Mouse (Mus musculus) layer of hippocampus, adult 9-11 months (tissue): Measurements from ENCODE around the gene Zbtb20.

Source experiments
- DNase-seq: peaks from one replicate; pipeline ENCODE4 v3.0.0; 2022

Gene Zbtb20

GRCm38 (mm10) chr16:43575066-43575465 is 699.4 kb downstream of the Zbtb20 start:
- DNase-seq, result no peak

- DNase-seq, result no peak
Observed at GRCm38 (mm10) chr16:43575507-43575906, 699.8 kb downstream of the Zbtb20 start.

- DNase-seq, result peak; percentile 55
Observed at GRCm38 (mm10) chr16:43577399-43577798, 701.7 kb downstream of the Zbtb20 start.

- DNase-seq, result no peak
Observed at GRCm38 (mm10) chr16:43578351-43578750, 702.7 kb downstream of the Zbtb20 start.

GRCm38 (mm10) chr16:43579111-43579510 is 703.4 kb downstream of the Zbtb20 start:
- DNase-seq, result no peak

GRCm38 (mm10) chr16:43580321-43580822 is 704.7 kb downstream of the Zbtb20 start:
- no peak for DNase-seq

GRCm38 (mm10) chr16:43581551-43581950 is 705.9 kb downstream of the Zbtb20 start:
- DNase-seq, result no peak

GRCm38 (mm10) chr16:43586859-43587429 is 711.3 kb downstream of the Zbtb20 start:
- no peak for DNase-seq

GRCm38 (mm10) chr16:43590704-43591493 is 715.2 kb downstream of the Zbtb20 start:
- no peak for DNase-seq

- DNase-seq, result no peak
Observed at GRCm38 (mm10) chr16:43592062-43592461, 716.4 kb downstream of the Zbtb20 start.

- DNase-seq, result no peak
Observed at GRCm38 (mm10) chr16:43592801-43593200, 717.1 kb downstream of the Zbtb20 start.

GRCm38 (mm10) chr16:43597375-43598060 is 721.8 kb downstream of the Zbtb20 start:
- DNase-seq, result peak; percentile 80

- no peak for DNase-seq
Observed at GRCm38 (mm10) chr16:43599707-43600106, 724.0 kb downstream of the Zbtb20 start.

GRCm38 (mm10) chr16:43602573-43602972 is 726.9 kb downstream of the Zbtb20 start:
- DNase-seq, result no peak

- DNase-seq, result no peak
Observed at GRCm38 (mm10) chr16:43603591-43604141, 728.0 kb downstream of the Zbtb20 start.

GRCm38 (mm10) chr16:43604399-43605013 is 728.8 kb downstream of the Zbtb20 start:
- DNase-seq, result no peak

- DNase-seq, result no peak
Observed at GRCm38 (mm10) chr16:43607086-43607485, 731.4 kb downstream of the Zbtb20 start.

GRCm38 (mm10) chr16:43608066-43608465 is 732.4 kb downstream of the Zbtb20 start:
- DNase-seq, result no peak

- DNase-seq, result no peak
Observed at GRCm38 (mm10) chr16:43610375-43610774, 734.7 kb downstream of the Zbtb20 start.

GRCm38 (mm10) chr16:43616348-43616747 is 740.7 kb downstream of the Zbtb20 start:
- no peak for DNase-seq

- no peak for DNase-seq
Observed at GRCm38 (mm10) chr16:43617346-43617745, 741.7 kb downstream of the Zbtb20 start.

- DNase-seq, result no peak
Observed at GRCm38 (mm10) chr16:43618286-43618685, 742.6 kb downstream of the Zbtb20 start.

- DNase-seq, result no peak
Observed at GRCm38 (mm10) chr16:43619277-43619676, 743.6 kb downstream of the Zbtb20 start.
